ENCODE assay signal across 9 mouse cellular contexts in genomic region chr9:37358713-37359330, GRCm38 (mm10). TPM values are rescaled to one million over a fixed set of nuclear protein-coding genes. Genes with fewer than 3 reads are reported as not detected.
DNase-seq lines count a peak whose midpoint lies in the region; ATAC-seq lines count a peak whose summit lies in the region.
"Had no signal": no experiment of that assay in that cellular context is flagged by ENCODE, and none has a peak within 500 bp of the region (broad histone marks: within the 10 kb centered on the region; RNA-seq: fewer than 3 reads in every experiment).

No protein-coding gene starts in this region.

- no peak; the same call in 1 of the 2 replicates for ATAC-seq in embryonic facial prominence, embryonic 11.5 days (replicated peaks; ENCODE audit: insufficient number of reproducible peaks, low FRiP score, low TSS enrichment, low read depth)
- peak; percentile 89 for ATAC-seq in hindbrain, embryonic 16.5 days
- ATAC-seq in neural tube, embryonic 13.5 days (ENCODE audit: low read depth) = peak; percentile 88
- no peak for ATAC-seq in liver, embryonic 11.5 days (replicated peaks; ENCODE audit: low FRiP score)

- intact Hi-C loops in left cerebral cortex, postnatal 14 days (cut with DNase I) = no loop called here

- no peak overlapping the region for H3K4me3 ChIP-seq in embryonic facial prominence, embryonic 11.5 days (ENCODE audit: low read depth, low read length)
- H3K4me3 ChIP-seq in hindbrain, embryonic 16.5 days (ENCODE audit: low read length) = no peak overlapping the region
- no peak overlapping the region for H3K4me3 ChIP-seq in neural tube, embryonic 13.5 days
- H3K4me3 ChIP-seq in liver, embryonic 11.5 days (ENCODE audit: low read depth, low read length) = no peak overlapping the region
- H3K4me3 ChIP-seq: limb, embryonic 15.5 days had no signal

- no peaks in the 10 kb centered on the region; the same call in 1 of the 2 replicates for H3K4me1 ChIP-seq in embryonic facial prominence, embryonic 11.5 days (ENCODE audit: control insufficient read depth, insufficient read depth, low read length)
- H3K4me1 ChIP-seq in hindbrain, embryonic 16.5 days (ENCODE audit: control insufficient read depth, insufficient read depth, low read depth, low read length) = peaks cover 4% of the 10 kb centered on the region; the same call in 1 of the 2 replicates
- H3K4me1 ChIP-seq in neural tube, embryonic 13.5 days (replicated peaks) = peaks cover 17% of the 10 kb centered on the region
- no peaks in the 10 kb centered on the region for H3K4me1 ChIP-seq in liver, embryonic 11.5 days (replicated peaks; ENCODE audit: control insufficient read depth, insufficient read depth, low read length)

- 82% methylated on average over 7 of the region's 7 CpGs for WGBS in embryonic facial prominence, embryonic 11.5 days
- WGBS in hindbrain, embryonic 16.5 days = 27% methylated on average over 7 of the region's 7 CpGs
- WGBS in neural tube, embryonic 13.5 days = 40% methylated on average over 7 of the region's 7 CpGs
- WGBS in liver, embryonic 11.5 days = 84% methylated on average over 7 of the region's 7 CpGs

- no peaks in the 10 kb centered on the region for H3K36me3 ChIP-seq in embryonic facial prominence, embryonic 11.5 days (replicated peaks; ENCODE audit: control insufficient read depth, insufficient read depth, low read depth, low read length)
- H3K36me3 ChIP-seq in hindbrain, embryonic 16.5 days (ENCODE audit: control insufficient read depth, insufficient read depth, low read length) = no peaks in the 10 kb centered on the region
- H3K36me3 ChIP-seq in neural tube, embryonic 13.5 days = no peaks in the 10 kb centered on the region
- no peaks in the 10 kb centered on the region for H3K36me3 ChIP-seq in liver, embryonic 11.5 days (ENCODE audit: control insufficient read depth, insufficient read depth, low read length)
- H3K36me3 ChIP-seq: limb, embryonic 15.5 days had no signal

- peak; percentile 65 to 80 for DNase-seq in left cerebral cortex, postnatal 14 days (ENCODE audit: low spot score in 2 of 2)
- DNase-seq in left cerebral cortex, adult 18-20 months (ENCODE audit: low spot score in 2 of 2) = no peak
- DNase-seq in embryonic facial prominence, embryonic 11.5 days (ENCODE audit: low spot score) = peak; percentile 1
- no peak for DNase-seq in spleen, adult 18-20 months
- DNase-seq in adrenal gland, postnatal 14 days = no peak
- DNase-seq in liver, embryonic 11.5 days (ENCODE audit: low spot score) = no peak

- no peak overlapping the region for H3K4me2 ChIP-seq in embryonic facial prominence, embryonic 11.5 days (ENCODE audit: low read depth, low read length)
- no peak overlapping the region for H3K4me2 ChIP-seq in hindbrain, embryonic 16.5 days (ENCODE audit: low read length)
- H3K4me2 ChIP-seq in neural tube, embryonic 13.5 days = no peak overlapping the region
- no peak overlapping the region for H3K4me2 ChIP-seq in liver, embryonic 11.5 days
- H3K4me2 ChIP-seq: limb, embryonic 15.5 days had no signal

- no peaks in the 10 kb centered on the region for H3K9me3 ChIP-seq in embryonic facial prominence, embryonic 11.5 days (replicated peaks; ENCODE audit: control insufficient read depth, low read length)
- no peaks in the 10 kb centered on the region for H3K9me3 ChIP-seq in hindbrain, embryonic 16.5 days (ENCODE audit: control insufficient read depth, low read length)
- H3K9me3 ChIP-seq in neural tube, embryonic 13.5 days = no peaks in the 10 kb centered on the region
- no peaks in the 10 kb centered on the region for H3K9me3 ChIP-seq in liver, embryonic 11.5 days (ENCODE audit: control insufficient read depth, low read length)
- H3K9me3 ChIP-seq: limb, embryonic 15.5 days had no signal

- H3K27me3 ChIP-seq in embryonic facial prominence, embryonic 11.5 days (ENCODE audit: control insufficient read depth, insufficient read depth, low read length) = no peaks in the 10 kb centered on the region
- H3K27me3 ChIP-seq in hindbrain, embryonic 16.5 days (replicated peaks; ENCODE audit: control insufficient read depth, insufficient read depth, low read length) = no peaks in the 10 kb centered on the region
- H3K27me3 ChIP-seq in neural tube, embryonic 13.5 days = no peaks in the 10 kb centered on the region
- no peaks in the 10 kb centered on the region for H3K27me3 ChIP-seq in liver, embryonic 11.5 days (replicated peaks; ENCODE audit: control insufficient read depth, insufficient read depth, low read length)
- H3K27me3 ChIP-seq: limb, embryonic 15.5 days had no signal

- no peak overlapping the region for H3K27ac ChIP-seq in embryonic facial prominence, embryonic 11.5 days (replicated peaks; ENCODE audit: low read depth, low read length)
- H3K27ac ChIP-seq in hindbrain, embryonic 16.5 days (ENCODE audit: low read depth, low read length) = peak overlapping the region; percentile 81
- peak overlapping the region; percentile 84 for H3K27ac ChIP-seq in neural tube, embryonic 13.5 days (replicated peaks)
- no peak overlapping the region for H3K27ac ChIP-seq in liver, embryonic 11.5 days (ENCODE audit: low read depth, low read length)
- H3K27ac ChIP-seq: limb, embryonic 15.5 days had no signal

- H3K9ac ChIP-seq in embryonic facial prominence, embryonic 11.5 days (replicated peaks; ENCODE audit: low read length) = no peak overlapping the region
- H3K9ac ChIP-seq in hindbrain, embryonic 16.5 days (ENCODE audit: low read depth, low read length) = no peak overlapping the region
- no peak overlapping the region for H3K9ac ChIP-seq in neural tube, embryonic 13.5 days
- no peak overlapping the region for H3K9ac ChIP-seq in liver, embryonic 11.5 days (ENCODE audit: low read depth, low read length)
- H3K9ac ChIP-seq: limb, embryonic 15.5 days had no signal

RNA-seq across cellular contexts. Expression of gene Hepacam, which starts 8.3 kb away (rescaled TPM):
- total RNA-seq in left cerebral cortex, postnatal 14 days (2021) = 10 to 100 TPM; 58.0 to 61.6 TPM
- total RNA-seq in left cerebral cortex, adult 18-20 months (2021) = 10 to 100 TPM; 45.4 to 47.9 TPM
- polyA plus RNA-seq in embryonic facial prominence, embryonic 11.5 days (2014; fragmentation: Nextera tagmentation; extraction: Ambion mirVana) = not detected in 2 replicates
- 42.0 and 46.2 TPM in 2 replicates for polyA plus RNA-seq in hindbrain, embryonic 16.5 days (2015; fragmentation: Nextera tagmentation; extraction: Ambion mirVana)
- 6.7 and 6.9 TPM in 2 replicates for polyA plus RNA-seq in neural tube, embryonic 13.5 days (2015; fragmentation: Nextera tagmentation; extraction: Ambion mirVana)
- 0.26 TPM in 2 replicates for total RNA-seq in adrenal gland, postnatal 14 days (2021)
- not detected in 2 replicates for polyA plus RNA-seq in liver, embryonic 11.5 days (2014; fragmentation: Nextera tagmentation; extraction: Ambion mirVana)

RNA-seq across cellular contexts. Expression of gene Ccdc15, which starts 10.6 kb away (rescaled TPM):
- 1 to 10 TPM; 2.0 TPM for total RNA-seq in left cerebral cortex, postnatal 14 days (2021)
- total RNA-seq in left cerebral cortex, adult 18-20 months (2021) = 1 to 10 TPM; 2.0 to 2.2 TPM
- polyA plus RNA-seq in embryonic facial prominence, embryonic 11.5 days (2014; fragmentation: Nextera tagmentation; extraction: Ambion mirVana) = 5.5 and 8.0 TPM in 2 replicates
- 6.1 and 7.1 TPM in 2 replicates for polyA plus RNA-seq in hindbrain, embryonic 16.5 days (2015; fragmentation: Nextera tagmentation; extraction: Ambion mirVana)
- polyA plus RNA-seq in neural tube, embryonic 13.5 days (2015; fragmentation: Nextera tagmentation; extraction: Ambion mirVana) = 7.9 and 9.0 TPM in 2 replicates
- total RNA-seq in adrenal gland, postnatal 14 days (2021) = 2.9 and 4.2 TPM in 2 replicates
- polyA plus RNA-seq in liver, embryonic 11.5 days (2014; fragmentation: Nextera tagmentation; extraction: Ambion mirVana) = 6.4 and 6.6 TPM in 2 replicates

RNA-seq across cellular contexts. Expression of gene Robo4, which starts 42.9 kb away (rescaled TPM):
- total RNA-seq in left cerebral cortex, postnatal 14 days (2021) = 10 to 100 TPM in 1 of 2 experiments, 1 to 10 TPM in 1; 7.1 to 10.0 TPM
- total RNA-seq in left cerebral cortex, adult 18-20 months (2021) = 1 to 10 TPM; 4.9 to 7.2 TPM
- polyA plus RNA-seq in embryonic facial prominence, embryonic 11.5 days (2014; fragmentation: Nextera tagmentation; extraction: Ambion mirVana) = 6.0 and 6.5 TPM in 2 replicates
- polyA plus RNA-seq in hindbrain, embryonic 16.5 days (2015; fragmentation: Nextera tagmentation; extraction: Ambion mirVana) = 5.5 and 8.6 TPM in 2 replicates
- 6.2 and 7.8 TPM in 2 replicates for polyA plus RNA-seq in neural tube, embryonic 13.5 days (2015; fragmentation: Nextera tagmentation; extraction: Ambion mirVana)
- 30.9 and 37.3 TPM in 2 replicates for total RNA-seq in adrenal gland, postnatal 14 days (2021)
- 7.6 and 8.5 TPM in 2 replicates for polyA plus RNA-seq in liver, embryonic 11.5 days (2014; fragmentation: Nextera tagmentation; extraction: Ambion mirVana)

Comparison
In these comparisons a context has a peak if more than half of its experiments do, and no peak if none do; other contexts are left out.
1. DNase-seq: peak in left cerebral cortex, postnatal 14 days (2 of 2) and embryonic facial prominence, embryonic 11.5 days (single experiment); none in left cerebral cortex, adult 18-20 months (0 of 2), spleen, adult 18-20 months (0 of 2), adrenal gland, postnatal 14 days (single experiment) and liver, embryonic 11.5 days (single experiment).
2. ATAC-seq: peak in hindbrain, embryonic 16.5 days (single experiment) and neural tube, embryonic 13.5 days (single experiment); none in embryonic facial prominence, embryonic 11.5 days (single experiment) and liver, embryonic 11.5 days (single experiment).
3. H3K27ac ChIP-seq: peak in hindbrain, embryonic 16.5 days (single experiment) and neural tube, embryonic 13.5 days (single experiment); none in embryonic facial prominence, embryonic 11.5 days (single experiment) and liver, embryonic 11.5 days (single experiment).